Mouse (Mus musculus) ES-E14 (cell line): ENCODE data around the gene Gm20403. TPM values are rescaled to one million over a fixed set of nuclear protein-coding genes. Genes with fewer than 3 reads are reported as not detected.

Experiments
- DNase-seq: peaks from one replicate; pipeline ENCODE4 v3.0.0-alpha.2; 2013; ENCODE audit warnings: low read depth, low spot score
- H3K27ac ChIP-seq: 2 replicates; pipeline ENCODE4 v1.5.1; 2012; ENCODE audit warnings: low read depth, mild to moderate bottlenecking, low read length, moderate library complexity, mixed read lengths; ENCODE audit not compliant: poor library complexity, insufficient read depth, severe bottlenecking
- H3K36me3 ChIP-seq: 2 replicates; pipeline ENCODE4 v1.6.1; 2012; ENCODE audit warnings: mild to moderate bottlenecking, low read length, moderate library complexity, mixed read lengths; ENCODE audit not compliant: control insufficient read depth, poor library complexity, insufficient read depth, severe bottlenecking
- H3K4me1 ChIP-seq, 2 experiments: fragments of 150-350 bp in 1 of 2; sonication (generic) in 1 of 2; 2 replicates each; pipeline ENCODE4 v1.6.1; 2012; ENCODE audit warnings: low read length in 2 of 2, mild to moderate bottlenecking in 1 of 2, mixed read lengths in 1 of 2; ENCODE audit not compliant: control insufficient read depth in 2 of 2, insufficient read depth in 2 of 2, poor library complexity in 1 of 2
- H3K4me3 ChIP-seq, 2 experiments: fragments of 150-350 bp in 1 of 2; sonication (generic) in 1 of 2; 2 replicates each; pipeline ENCODE4 v1.5.1; 2012; ENCODE audit warnings: low read length in 2 of 2, low read depth in 1 of 2, mild to moderate bottlenecking in 1 of 2, mixed read lengths in 1 of 2; ENCODE audit not compliant: insufficient read depth in 1 of 2, poor library complexity in 1 of 2, severe bottlenecking in 1 of 2
- H3K9ac ChIP-seq: 2 replicates; pipeline ENCODE4 v1.6.1; 2012; ENCODE audit warnings: low read depth, mild to moderate bottlenecking, low read length, mixed read lengths; ENCODE audit not compliant: poor library complexity, insufficient read depth, severe bottlenecking
- H3K9me3 ChIP-seq: fragments of 150-350 bp; sonication (generic); 2 replicates; pipeline ENCODE4 v1.6.1; 2012; ENCODE audit warnings: low read depth, mild to moderate bottlenecking, low read length; ENCODE audit not compliant: control insufficient read depth, insufficient read depth
- CHD2 ChIP-seq: IDR thresholded peaks from 2 replicates; pipeline ENCODE4 v1.6.1; 2014; ENCODE audit warnings: mild to moderate bottlenecking, low read depth, low read length, inconsistent platforms
- HCFC1 ChIP-seq: IDR thresholded peaks from 2 replicates; pipeline ENCODE4 v1.6.1; 2012; ENCODE audit warnings: low read length, inconsistent platforms, borderline replicate concordance; ENCODE audit not compliant: insufficient read depth
- MAFK ChIP-seq: IDR thresholded peaks from 2 replicates; pipeline ENCODE4 v1.6.1; 2014; ENCODE audit warnings: mild to moderate bottlenecking, low read depth, low read length, inconsistent platforms; ENCODE audit not compliant: insufficient read depth
- ZC3H11A ChIP-seq: IDR thresholded peaks from 2 replicates; pipeline ENCODE4 v1.6.1; 2012; ENCODE audit warnings: low read depth, mild to moderate bottlenecking, inconsistent platforms, low read length, borderline replicate concordance
- ZNF384 ChIP-seq: IDR thresholded peaks from 2 replicates; pipeline ENCODE4 v1.6.1; 2012; ENCODE audit warnings: low read depth, low read length, inconsistent platforms
- in situ Hi-C, 2 experiments: fragments of 600-800 bp; cut with MboI; formaldehyde crosslinking; loops; one replicate each; pipeline ENCODE4 v1.15.1; 2025; ENCODE audit warnings: low sequenced_read_pairs in 2 of 2, inconsistent platforms in 1 of 2; ENCODE audit not compliant: unreplicated experiment in 2 of 2
- total RNA-seq: library from RNA; depleted of rRNA; stranded (reverse); fragments of 300-350 nt; gene quantifications from 2 replicates; pipeline ENCODE4 v1.2.3, GENCODE M21; 2012; rRNA removed

Gm20403 gene
- not detected in 2 replicates for total RNA-seq

GRCm38 (mm10) chr12:54986052-54986717 is at the start of gene Gm20403:
TSS of gene Gm20403 (minus strand) at chr12:54986529.
- H3K4me1 ChIP-seq: peaks cover 3 to 4% of the 10 kb centered on the region in 2 experiments; a peak in 1 of 4 replicates
- H3K4me3 ChIP-seq: peak within 1 kb of the TSS; percentile 88 to 95
- no peaks in the 10 kb centered on the region for H3K36me3 ChIP-seq
- in situ Hi-C loops: no loop called here
- H3K9me3 ChIP-seq: no peaks in the 10 kb centered on the region
- no peak for TF ChIP-seq ZNF384
- TF ChIP-seq MAFK: no peak
- no peak for TF ChIP-seq HCFC1
- TF ChIP-seq ZC3H11A: no peak
- no peak for TF ChIP-seq CHD2
- H3K27ac ChIP-seq: no peak within 1 kb of the TSS; the same call in 1 of the 2 replicates
- peak within 1 kb of the TSS; percentile 89 for H3K9ac ChIP-seq
- DNase-seq: peak; percentile 47

- no peaks in the 10 kb centered on the region for H3K36me3 ChIP-seq
- no peak for DNase-seq
- no peaks in the 10 kb centered on the region for H3K4me1 ChIP-seq
- in situ Hi-C loops: no loop called here
- no peak overlapping the region for H3K27ac ChIP-seq
- no peak overlapping the region for H3K4me3 ChIP-seq
- H3K9me3 ChIP-seq: no peaks in the 10 kb centered on the region
- H3K9ac ChIP-seq: no peak overlapping the region
- TF ChIP-seq MAFK: 0 out of 2 replicates have a peak, but pooled peaks have one; percentile 41
- no peak for TF ChIP-seq ZC3H11A
- peak; percentile 73 for TF ChIP-seq ZNF384
These were observed 40.8 kb upstream of the Gm20403 start for GRCm38 (mm10) chr12:55027088-55027487.

- no peak for TF ChIP-seq HCFC1
- no peak for TF ChIP-seq CHD2
- TF ChIP-seq ZNF384: no peak
- no peak for TF ChIP-seq MAFK
- no peak for TF ChIP-seq ZC3H11A
- no peak overlapping the region for H3K4me3 ChIP-seq
- in situ Hi-C loops: no loop called here
- no peak overlapping the region for H3K27ac ChIP-seq
- no peaks in the 10 kb centered on the region for H3K9me3 ChIP-seq
- H3K9ac ChIP-seq: no peak overlapping the region
- no peaks in the 10 kb centered on the region for H3K36me3 ChIP-seq
- no peak for DNase-seq
- no peaks in the 10 kb centered on the region for H3K4me1 ChIP-seq
These were observed 37.0 kb upstream of the Gm20403 start for GRCm38 (mm10) chr12:55023284-55023683.

DNA sequence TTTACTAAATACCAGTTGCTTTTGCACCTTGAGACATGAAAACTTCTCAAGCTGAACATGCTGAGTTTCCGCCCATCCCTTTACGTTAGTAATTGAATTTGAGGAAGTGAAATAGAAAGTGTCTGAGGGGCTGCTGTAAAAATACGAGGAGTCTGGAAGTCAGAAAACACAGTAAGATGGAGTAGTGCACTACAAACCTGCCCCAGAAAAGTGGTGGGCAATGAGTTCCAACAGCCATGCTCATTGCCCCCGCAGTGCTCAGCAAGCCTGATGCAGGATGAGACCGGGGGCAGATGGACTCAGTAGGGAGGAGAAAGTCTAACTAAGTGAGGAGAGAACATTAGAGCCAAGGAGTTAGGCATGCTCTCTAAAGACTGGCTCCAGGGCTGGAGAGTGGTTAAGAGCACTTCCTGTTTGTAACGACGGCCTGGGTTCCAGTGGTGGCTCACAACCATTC is 33.1 kb upstream of the Gm20403 start:
- H3K9ac ChIP-seq: no peak overlapping the region
- TF ChIP-seq HCFC1: no peak
- TF ChIP-seq ZNF384: no peak
- no peak for TF ChIP-seq CHD2
- no peak for TF ChIP-seq ZC3H11A
- TF ChIP-seq MAFK: no peak
- no peaks in the 10 kb centered on the region for H3K4me1 ChIP-seq
- in situ Hi-C loops: no loop called here
- no peaks in the 10 kb centered on the region for H3K9me3 ChIP-seq
- H3K36me3 ChIP-seq: no peaks in the 10 kb centered on the region
- H3K27ac ChIP-seq: no peak overlapping the region
- H3K4me3 ChIP-seq: no peak overlapping the region
- DNase-seq: no peak

GRCm38 (mm10) chr12:55017119-55017721 is 30.9 kb upstream of the Gm20403 start:
- Histone ChIP-seq H3K9me3 (no peaks in the 10 kb centered on the region), H3K36me3 (no peaks in the 10 kb centered on the region), H3K4me1 (no peaks in the 10 kb centered on the region), H3K4me3 (no peak overlapping the region), H3K27ac (no peak overlapping the region), H3K9ac (no peak overlapping the region)
- TF ChIP-seq HCFC1 (no peak), CHD2 (no peak)
- DNase-seq: no peak
- in situ Hi-C loops: no loop called here
